Mouse (Mus musculus) cerebellum, adult 11-12 months (tissue): Measurements from ENCODE around the gene B4galt1.

ENCODE experiments used
- DNase-seq: peaks from one replicate; pipeline ENCODE4 v3.0.0; 2022

B4galt1 gene

GRCm38 (mm10) chr4:40853565-40854386, at the start of gene B4galt1:
Gene B4galt1 (minus strand): TSS chr4:40854005.
- peak; percentile 90 for DNase-seq

GRCm38 (mm10) chr4:40900612-40901011, 46.8 kb upstream of the B4galt1 start:
- no peak for DNase-seq

GRCm38 (mm10) chr4:40900071-40900470, 46.3 kb upstream of the B4galt1 start:
- no peak for DNase-seq

GRCm38 (mm10) chr4:40899264-40899663, 45.5 kb upstream of the B4galt1 start:
- DNase-seq: no peak

GRCm38 (mm10) chr4:40898476-40899044, 44.8 kb upstream of the B4galt1 start:
- DNase-seq: no peak

GRCm38 (mm10) chr4:40895646-40896045, 41.8 kb upstream of the B4galt1 start:
- no peak for DNase-seq

- DNase-seq: no peak
Measured at GRCm38 (mm10) chr4:40895118-40895517, 41.3 kb upstream of the B4galt1 start.

- no peak for DNase-seq
Measured at GRCm38 (mm10) chr4:40891206-40891605, 37.4 kb upstream of the B4galt1 start.

- DNase-seq: no peak
Measured at GRCm38 (mm10) chr4:40889983-40890382, 36.2 kb upstream of the B4galt1 start.

GRCm38 (mm10) chr4:40889252-40889651, 35.4 kb upstream of the B4galt1 start:
- no peak for DNase-seq

GRCm38 (mm10) chr4:40888839-40889238, 35.0 kb upstream of the B4galt1 start:
- DNase-seq: no peak

- no peak for DNase-seq
Measured at GRCm38 (mm10) chr4:40885883-40886282, 32.1 kb upstream of the B4galt1 start.

GRCm38 (mm10) chr4:40885166-40885525, 31.3 kb upstream of the B4galt1 start:
- no peak for DNase-seq

GRCm38 (mm10) chr4:40884282-40885165, 30.7 kb upstream of the B4galt1 start:
- DNase-seq: no peak

GRCm38 (mm10) chr4:40883200-40883599, 29.4 kb upstream of the B4galt1 start:
- no peak for DNase-seq

GRCm38 (mm10) chr4:40877528-40877927, 23.7 kb upstream of the B4galt1 start:
- DNase-seq: no peak

GRCm38 (mm10) chr4:40876814-40877371, 23.1 kb upstream of the B4galt1 start:
- DNase-seq: no peak

GRCm38 (mm10) chr4:40875842-40876241, 22.0 kb upstream of the B4galt1 start:
- DNase-seq: no peak

- no peak for DNase-seq
Measured at GRCm38 (mm10) chr4:40874794-40875552, 21.2 kb upstream of the B4galt1 start.

- DNase-seq: peak; percentile 53
Measured at GRCm38 (mm10) chr4:40874151-40874600, 20.4 kb upstream of the B4galt1 start.

GRCm38 (mm10) chr4:40873320-40873719, 19.5 kb upstream of the B4galt1 start:
- DNase-seq: no peak

- no peak for DNase-seq
Measured at GRCm38 (mm10) chr4:40872129-40872528, 18.3 kb upstream of the B4galt1 start.
